Mouse (Mus musculus) megakaryocyte progenitor cell, adult 5-6 weeks (primary cell): ENCODE data around the gene Prickle4. TPM values are rescaled to one million over a fixed set of nuclear protein-coding genes. Genes with fewer than 3 reads are reported as not detected.

Experiments
- ATAC-seq: replicated peaks from 2 replicates; pipeline ENCODE4 v1.8.0; 2016; ENCODE audit warnings: mild to moderate bottlenecking, moderate TSS enrichment, inconsistent platforms; ENCODE audit not compliant: poor library complexity
- total RNA-seq, 2 experiments: library from RNA; stranded (forward) in 1 of 2; stranded (reverse) in 1 of 2; fragments of 157-497, 149-512 nt in 1 of 2; fragments of 200-1000 nt in 1 of 2; gene quantifications; 2 replicates each; pipeline versions ENCODE4 v1.2.3 to v1.2.4; 2015 to 2017

The Prickle4 gene
- total RNA-seq (2015) (0.15 and 0.64 TPM in 2 replicates), total RNA-seq (2017) (0.33 and 1.4 TPM in 2 replicates)

GRCm38 (mm10) chr17:47694503-47695336, at the start of gene Prickle4:
Gene Prickle4 (minus strand): TSS chr17:47694736.
- ATAC-seq, result peak; percentile 94

GRCm38 (mm10) chr17:47744086-47744485, 49.5 kb upstream of the Prickle4 start:
- ATAC-seq, result no peak

- peak; percentile 70 for ATAC-seq
These were observed 48.6 kb upstream of the Prickle4 start for GRCm38 (mm10) chr17:47742991-47743734.

GRCm38 (mm10) chr17:47740186-47740585, 45.6 kb upstream of the Prickle4 start:
- ATAC-seq, result no peak

GRCm38 (mm10) chr17:47738879-47739798, 44.6 kb upstream of the Prickle4 start:
- no peak for ATAC-seq

- peak; percentile 1; the same call in 1 of the 2 replicates for ATAC-seq
These were observed 43.7 kb upstream of the Prickle4 start for GRCm38 (mm10) chr17:47738066-47738878.

GRCm38 (mm10) chr17:47737271-47738065, 42.9 kb upstream of the Prickle4 start:
- ATAC-seq, result peak; percentile 63

- ATAC-seq, result peak; percentile 91
These were observed 42.3 kb upstream of the Prickle4 start, which contains the start of gene Tfeb for GRCm38 (mm10) chr17:47736856-47737255. Gene Tfeb (plus strand): TSS chr17:47737030.

GRCm38 (mm10) chr17:47735553-47736100, 41.1 kb upstream of the Prickle4 start:
- ATAC-seq, result no peak

- no peak for ATAC-seq
These were observed 36.4 kb upstream of the Prickle4 start for GRCm38 (mm10) chr17:47730633-47731575.

GRCm38 (mm10) chr17:47726566-47726965, 32.0 kb upstream of the Prickle4 start, which contains the start of gene Pgc:
Gene Pgc (plus strand): TSS chr17:47726842.
- ATAC-seq, result no peak

- ATAC-seq, result peak; percentile 79
These were observed 26.6 kb upstream of the Prickle4 start for GRCm38 (mm10) chr17:47721183-47721582.

GRCm38 (mm10) chr17:47715037-47715436, 20.5 kb upstream of the Prickle4 start:
- peak; percentile 72 for ATAC-seq

GRCm38 (mm10) chr17:47712889-47713571, 18.5 kb upstream of the Prickle4 start:
- no peak for ATAC-seq

- no peak for ATAC-seq
These were observed 17.3 kb upstream of the Prickle4 start for GRCm38 (mm10) chr17:47711883-47712282.

- no peak for ATAC-seq
These were observed 15.5 kb upstream of the Prickle4 start for GRCm38 (mm10) chr17:47710036-47710435.

- no peak for ATAC-seq
These were observed 14.4 kb upstream of the Prickle4 start for GRCm38 (mm10) chr17:47708972-47709371.
